Mouse (Mus musculus): ENCODE results near the gene Slc4a1.
A peak's percentile ranks its signal among the peaks of the same experiment; 100 is the strongest.

The Slc4a1 gene

DNA sequence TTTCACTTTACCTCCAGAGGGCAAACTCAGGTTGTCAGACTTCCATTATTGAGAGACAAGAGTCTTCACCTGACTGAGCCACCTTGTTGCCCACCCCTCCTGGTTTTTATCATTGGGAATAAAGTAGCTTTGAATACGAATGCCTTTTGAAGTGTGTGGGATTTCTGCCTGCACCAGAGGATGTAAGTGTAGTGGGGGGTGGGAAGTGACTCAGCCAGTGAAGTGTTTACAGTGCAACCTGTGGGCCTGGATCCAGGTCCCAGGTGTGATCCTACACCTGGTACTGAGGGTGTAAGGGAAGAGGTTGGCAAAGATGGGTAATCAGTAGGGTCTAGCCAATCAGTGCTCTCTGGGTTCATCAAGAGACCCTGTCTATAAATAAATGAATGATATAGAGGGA, 42.5 kb downstream of the Slc4a1 start:
- no peak for DNase-seq (ENCODE audit: inconsistent ontology term)

DNA sequence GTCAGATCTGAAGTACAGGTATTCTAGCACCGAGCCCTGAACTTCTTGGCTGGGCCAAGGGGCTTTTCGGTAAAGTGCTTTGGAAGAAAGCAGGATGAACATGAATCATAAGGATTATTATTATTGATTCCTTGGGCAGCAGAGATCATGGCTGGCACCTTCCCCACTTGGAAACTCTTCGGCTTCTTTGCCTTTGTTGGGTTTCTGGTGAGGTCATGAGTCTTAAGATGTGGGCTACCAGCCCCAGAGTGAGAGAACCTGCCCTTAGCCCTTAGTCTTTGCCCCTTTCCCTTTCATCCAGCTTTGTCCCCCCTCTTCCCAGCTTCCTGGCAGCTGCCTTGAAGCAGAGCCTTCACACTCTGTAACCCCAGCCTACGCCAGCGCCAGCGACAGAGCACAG, 44.1 kb downstream of the Slc4a1 start:
- no peak for DNase-seq (ENCODE audit: inconsistent ontology term)

DNA sequence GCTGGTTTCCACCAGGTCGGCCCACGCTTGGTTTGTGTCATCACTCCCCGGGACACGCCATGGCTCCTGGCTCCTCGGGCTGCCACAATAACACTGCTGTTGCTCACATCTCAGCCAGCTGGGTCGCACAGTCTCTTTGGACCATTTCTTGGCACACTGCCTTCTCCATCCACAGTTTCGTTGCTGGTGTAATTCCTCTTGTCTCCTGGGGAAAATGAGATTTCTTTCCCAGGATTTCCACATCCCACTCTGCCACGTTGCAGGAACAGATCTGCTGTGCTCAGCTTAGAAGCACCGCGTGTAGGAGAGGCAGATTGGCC, 45.4 kb downstream of the Slc4a1 start:
- DNase-seq (ENCODE audit: inconsistent ontology term), result peak; percentile 83

- DNase-seq (ENCODE audit: inconsistent ontology term), result peak; percentile 84
Measured at GRCm38 (mm10) chr11:102319941-102320685, 45.9 kb downstream of the Slc4a1 start.

GRCm38 (mm10) chr11:102319410-102319792, 46.6 kb downstream of the Slc4a1 start, which contains the start of gene Ubtf:
Gene Ubtf (minus strand): TSS chr11:102319742.
- peak; percentile 86 for DNase-seq (ENCODE audit: inconsistent ontology term)

GRCm38 (mm10) chr11:102318576-102319409, 47.2 kb downstream of the Slc4a1 start:
- peak; percentile 73 for DNase-seq (ENCODE audit: inconsistent ontology term)

- DNase-seq (ENCODE audit: inconsistent ontology term), result peak; percentile 85
Measured at GRCm38 (mm10) chr11:102317901-102318575, 48.0 kb downstream of the Slc4a1 start.

GRCm38 (mm10) chr11:102317298-102317900, 48.6 kb downstream of the Slc4a1 start:
- peak; percentile 82 for DNase-seq (ENCODE audit: inconsistent ontology term)

DNA sequence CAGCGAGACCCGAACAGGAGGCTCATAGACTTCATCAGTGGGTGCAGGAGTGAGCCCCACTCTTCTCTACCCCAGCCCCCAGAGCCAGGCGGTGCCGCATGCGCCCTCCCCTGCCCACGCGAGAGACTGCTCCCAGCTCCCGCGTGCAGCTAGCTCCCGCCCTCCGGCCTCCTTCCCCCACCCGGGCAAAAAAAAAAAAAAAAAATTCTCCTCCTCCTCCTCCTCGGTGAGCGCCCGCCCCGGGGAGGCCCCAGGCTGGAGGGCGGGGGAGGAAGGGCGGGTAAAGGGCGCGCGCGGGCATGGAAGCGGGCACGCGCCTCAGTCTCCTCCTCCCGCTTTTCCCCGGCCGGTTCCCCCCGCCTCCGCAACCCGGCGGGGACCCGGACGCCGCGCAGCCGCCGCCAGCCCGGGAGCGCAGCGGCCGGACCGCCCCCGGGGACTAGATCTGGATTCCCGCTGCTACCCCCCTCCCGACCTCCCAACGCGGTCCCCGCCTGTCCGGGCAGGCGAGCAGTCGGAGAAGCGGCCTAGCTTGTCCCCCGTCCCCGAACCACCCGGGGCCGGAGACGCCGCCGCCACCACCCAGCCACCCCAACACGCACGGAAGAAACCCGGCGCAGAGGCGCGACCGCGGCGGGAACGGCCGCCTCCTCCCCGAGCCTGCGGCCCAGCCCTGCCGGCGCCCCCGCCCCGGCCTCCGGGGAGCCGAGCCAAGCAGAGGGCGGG, 49.3 kb downstream of the Slc4a1 start:
- peak; percentile 96 for DNase-seq (ENCODE audit: inconsistent ontology term)

DNA sequence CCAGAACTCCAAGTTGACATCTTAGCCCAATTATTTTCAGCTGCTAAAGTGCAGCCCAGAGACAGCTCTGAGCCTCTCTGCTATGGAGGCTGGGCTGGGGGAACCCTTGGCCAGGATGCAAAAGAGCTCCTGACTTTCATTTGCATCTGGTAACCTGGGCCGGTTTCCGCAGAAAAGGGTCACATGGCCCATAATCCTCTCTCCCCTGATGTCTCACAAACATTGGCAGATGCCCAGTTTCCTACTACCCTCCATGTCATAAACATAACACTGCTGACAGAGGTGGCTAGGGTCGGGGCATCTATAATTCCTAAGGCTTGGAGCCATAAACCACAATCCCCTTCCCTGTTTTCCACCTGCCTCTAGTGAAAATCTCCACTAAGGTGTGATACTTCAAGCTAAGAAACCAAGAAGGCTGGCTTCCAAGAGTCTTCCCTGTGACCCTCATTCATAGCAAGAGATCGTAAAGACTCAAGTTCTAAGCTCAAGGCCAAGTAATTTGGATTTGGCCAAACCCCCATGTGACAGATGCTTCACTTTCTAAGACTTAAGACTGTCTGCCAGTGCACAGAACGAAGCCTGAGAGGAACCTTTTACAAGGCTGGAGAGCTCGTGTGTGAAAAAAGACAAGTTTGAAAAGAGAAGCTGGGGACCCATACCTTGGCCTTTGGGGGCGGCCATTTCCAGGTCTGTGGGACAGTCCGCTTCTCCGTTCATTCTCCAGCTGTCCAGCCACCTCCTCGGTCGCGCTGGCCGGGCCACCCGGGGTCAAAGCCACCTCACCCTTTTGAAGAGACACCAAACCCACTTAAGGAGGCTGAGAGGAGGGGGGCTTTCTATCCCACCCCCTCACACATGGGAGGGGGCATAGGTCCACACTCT, 50.1 kb downstream of the Slc4a1 start:
- DNase-seq (ENCODE audit: inconsistent ontology term), result no peak

DNA sequence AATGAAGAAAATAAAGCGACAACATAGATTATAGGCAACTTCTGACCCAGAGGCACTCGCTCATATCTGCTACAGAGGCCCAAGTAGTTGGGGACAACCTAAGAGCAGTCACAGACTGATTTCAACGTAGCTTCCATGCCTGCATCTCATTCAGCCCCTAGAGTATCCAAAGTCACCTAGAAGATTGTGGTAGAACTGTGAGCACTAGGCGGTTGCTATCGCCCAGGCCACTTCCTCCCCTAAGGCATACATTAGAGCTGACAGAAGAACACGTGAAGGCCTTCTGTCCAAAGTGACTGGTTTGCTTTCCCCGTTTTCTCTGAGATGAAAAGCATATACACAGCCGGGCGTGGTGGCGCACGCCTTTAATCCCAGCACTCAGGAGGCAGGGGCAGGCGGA, 51.7 kb downstream of the Slc4a1 start:
- DNase-seq (ENCODE audit: inconsistent ontology term), result no peak

GRCm38 (mm10) chr11:102312586-102312985, 53.4 kb downstream of the Slc4a1 start:
- DNase-seq (ENCODE audit: inconsistent ontology term), result no peak

DNA sequence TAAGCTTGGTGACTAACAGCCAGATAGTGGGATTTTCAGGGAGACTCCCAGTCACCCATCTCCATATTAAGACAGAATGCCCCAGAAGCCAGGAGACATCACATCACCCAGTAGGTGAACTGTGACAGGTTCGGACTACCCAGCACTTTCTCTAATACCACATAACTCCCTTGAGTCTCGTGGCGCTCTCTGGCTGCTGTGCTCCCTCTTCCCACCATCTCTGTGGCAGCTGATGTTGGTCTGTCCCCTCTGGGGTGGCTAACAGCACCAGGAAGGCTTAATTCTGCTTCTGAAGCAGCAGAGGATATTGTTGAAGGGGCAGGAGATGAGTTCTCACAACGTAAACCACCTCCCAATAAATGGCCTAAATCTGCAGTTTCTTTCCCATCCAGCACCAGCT, 54.0 kb downstream of the Slc4a1 start:
- no peak for DNase-seq (ENCODE audit: inconsistent ontology term)

DNA sequence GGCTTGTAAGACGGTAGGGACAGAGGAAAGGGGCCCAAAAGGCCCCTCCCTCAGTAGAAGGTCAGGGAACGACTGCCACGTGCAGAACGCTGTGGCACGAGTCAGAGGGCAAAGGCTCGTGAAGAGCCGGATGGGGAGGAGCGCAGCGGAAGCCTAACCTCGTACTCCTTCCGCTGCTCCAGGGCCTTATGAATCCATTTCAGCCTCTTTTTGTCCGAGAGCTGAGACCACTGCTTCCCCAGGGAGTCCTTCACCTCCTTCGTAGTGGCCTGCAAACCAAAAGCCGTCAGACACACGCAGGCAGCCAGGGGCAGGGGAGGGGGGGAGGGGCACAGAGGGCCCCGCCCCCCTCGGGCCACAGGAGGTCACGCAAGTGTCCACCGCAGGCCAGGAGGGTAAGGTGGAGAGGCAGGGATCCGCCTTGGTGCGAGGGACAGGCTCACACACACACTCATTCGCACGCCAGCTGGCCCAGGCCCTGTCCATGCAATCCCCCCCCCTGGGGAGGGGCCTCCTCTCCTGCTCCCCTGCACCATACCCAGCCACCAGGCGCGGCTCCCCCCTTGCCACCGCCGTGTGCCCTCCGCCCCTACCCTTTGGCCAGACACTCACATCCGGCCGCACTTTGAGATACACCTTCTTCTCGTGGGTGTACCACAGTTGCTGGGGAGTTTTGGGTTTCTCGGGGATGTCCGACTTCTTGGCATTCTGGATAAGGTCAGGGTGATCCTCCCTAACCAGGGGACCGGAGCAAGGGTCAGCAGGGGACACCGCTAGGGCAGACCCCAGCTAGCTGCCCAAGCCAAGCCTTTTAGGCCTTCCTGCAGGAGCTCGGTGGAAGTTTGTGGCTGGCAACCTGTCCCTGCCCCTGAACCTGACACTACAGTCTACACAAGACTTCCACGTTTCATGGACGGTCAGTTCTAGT, 55.0 kb downstream of the Slc4a1 start:
- DNase-seq (ENCODE audit: inconsistent ontology term), result no peak

GRCm38 (mm10) chr11:102309821-102310617, 56.0 kb downstream of the Slc4a1 start:
- DNase-seq (ENCODE audit: inconsistent ontology term), result no peak

- peak; percentile 99 for DNase-seq (ENCODE audit: inconsistent ontology term)
Measured at GRCm38 (mm10) chr11:102308979-102309378, 57.0 kb downstream of the Slc4a1 start.

DNA sequence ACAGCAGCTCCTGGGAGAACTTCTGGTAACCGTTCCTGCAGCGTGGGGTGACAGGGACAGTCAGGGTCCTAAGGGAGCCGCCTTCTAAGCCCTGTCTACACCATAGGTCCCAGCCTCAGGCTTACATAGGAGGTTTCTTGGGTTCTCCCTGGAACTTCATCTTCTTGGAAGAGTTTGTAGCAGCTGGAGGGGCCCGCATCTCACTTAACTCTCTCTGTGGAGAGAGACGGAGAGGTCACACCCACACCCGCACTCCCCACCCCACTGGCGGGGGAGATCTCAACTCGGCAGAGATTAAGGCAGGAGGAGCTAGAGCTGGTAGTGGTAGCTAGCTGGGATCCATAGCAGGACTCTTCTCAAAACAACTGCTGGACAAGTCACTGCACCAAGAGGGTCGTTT, 57.9 kb downstream of the Slc4a1 start:
- DNase-seq (ENCODE audit: inconsistent ontology term), result no peak

- DNase-seq (ENCODE audit: inconsistent ontology term), result no peak
Measured at GRCm38 (mm10) chr11:102305359-102305758, 60.6 kb downstream of the Slc4a1 start.

- no peak for DNase-seq (ENCODE audit: inconsistent ontology term)
Measured at GRCm38 (mm10) chr11:102304141-102304540, 61.9 kb downstream of the Slc4a1 start.
